Mouse (Mus musculus) R1 (cell line): ENCODE measurements around the gene Cntnap2.

Experiments used
- DNase-seq: peaks from one replicate; pipeline ENCODE4 v3.0.0-alpha.2; 2018; ENCODE audit warnings: low read depth, low spot score

Cntnap2 gene

DNA sequence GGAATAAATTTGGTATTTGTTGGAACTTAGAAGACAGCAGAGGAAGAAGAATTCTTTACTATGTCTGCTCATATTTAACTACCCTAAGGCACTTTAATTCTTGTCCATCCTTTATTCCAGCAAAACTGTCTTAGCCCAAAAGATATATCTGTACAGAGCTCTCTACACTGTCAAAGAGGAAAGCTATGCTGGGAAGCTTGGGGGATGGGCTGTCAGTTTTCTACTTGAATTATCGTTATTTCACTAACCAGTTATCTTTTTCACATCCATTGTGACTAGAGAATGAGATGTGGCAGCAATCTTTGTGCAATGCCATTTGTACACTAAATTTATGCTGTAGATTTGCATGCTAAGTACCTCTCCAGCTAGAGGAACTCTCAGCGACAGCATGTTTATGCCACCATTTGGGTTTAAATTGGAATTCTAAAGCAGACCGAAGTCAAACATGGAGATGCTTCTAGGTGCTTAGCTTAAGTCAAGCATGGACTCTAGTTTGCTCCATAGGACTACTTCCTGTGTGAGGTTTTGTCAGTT lies 268.9 kb downstream of the Cntnap2 start:
- DNase-seq = no peak

DNA sequence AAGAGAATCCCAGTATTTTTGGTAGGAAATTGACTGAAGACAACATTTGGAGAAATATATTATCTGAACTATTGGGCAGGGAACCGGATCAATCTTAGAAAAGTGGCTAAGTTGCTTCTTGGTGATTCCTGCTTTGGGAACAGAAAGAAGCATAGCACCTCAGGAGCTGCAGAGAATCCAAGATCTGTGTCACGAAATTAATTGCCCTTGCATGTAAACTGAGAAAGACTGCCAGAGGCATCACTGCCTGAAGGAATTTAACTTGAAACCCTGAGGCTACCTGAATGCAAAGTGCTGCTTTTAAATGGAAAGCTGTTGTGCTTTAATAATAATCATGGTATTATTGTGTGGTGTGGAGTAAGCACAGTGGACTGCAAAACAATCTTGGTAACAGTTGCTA lies 286.2 kb downstream of the Cntnap2 start:
- DNase-seq = no peak

DNA sequence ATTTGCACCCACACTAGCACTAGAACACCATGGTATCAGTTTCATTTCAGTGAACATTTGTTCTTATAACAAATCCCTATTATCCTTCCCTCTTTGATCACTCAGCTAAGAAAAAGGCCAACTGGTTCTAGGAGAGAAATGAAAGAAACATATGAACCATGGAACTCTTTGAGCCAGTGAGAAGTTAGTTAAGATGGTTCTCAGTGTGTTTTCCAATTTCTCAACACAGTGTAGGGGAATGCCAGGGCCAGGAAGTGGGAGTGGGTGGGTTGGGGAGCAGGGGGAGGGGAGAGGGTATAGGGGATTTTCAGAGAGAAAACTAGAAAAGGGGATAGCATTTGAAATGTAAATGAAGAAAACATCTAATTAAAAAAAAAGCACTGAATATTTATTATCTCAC lies 286.8 kb downstream of the Cntnap2 start:
- no peak for DNase-seq

DNA sequence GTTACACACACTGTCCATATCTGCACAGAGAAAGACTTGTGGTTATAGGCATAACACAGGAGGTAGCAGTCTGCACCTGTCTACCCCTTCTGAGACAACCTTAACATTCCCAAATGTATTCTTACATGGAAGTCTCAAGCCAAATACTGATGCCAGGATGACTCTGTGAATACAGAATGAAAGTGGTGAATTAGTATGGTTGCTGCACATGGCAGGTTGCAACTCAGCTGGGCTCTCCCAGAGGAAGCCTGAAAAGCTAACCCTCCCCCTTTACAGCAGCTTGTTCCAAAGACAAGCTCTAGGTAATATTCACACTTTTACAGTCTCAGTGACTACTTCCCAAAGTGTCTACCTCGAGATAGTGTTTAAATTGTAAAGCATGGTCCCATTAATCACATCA lies 307.3 kb downstream of the Cntnap2 start:
- no peak for DNase-seq

DNA sequence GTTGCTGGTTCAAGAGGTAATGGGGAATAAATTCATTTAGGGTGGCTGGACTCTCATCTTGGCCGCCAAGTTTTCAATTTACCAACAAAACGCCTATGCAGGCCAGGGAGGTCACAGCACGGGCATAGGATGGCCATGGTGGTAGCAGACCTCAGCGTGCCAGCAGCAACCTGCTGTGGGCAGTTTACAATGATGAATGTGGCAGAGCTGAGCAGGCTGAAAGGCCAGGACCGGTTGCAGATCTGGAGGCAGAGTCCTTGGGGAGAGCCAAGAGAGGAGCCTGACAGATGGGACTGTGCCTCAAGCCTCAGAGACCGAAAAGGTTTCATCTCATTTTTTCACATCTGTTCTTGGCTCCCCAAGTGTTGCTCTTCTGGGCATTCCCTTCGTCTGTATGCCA lies 322.0 kb downstream of the Cntnap2 start:
- no peak for DNase-seq

DNA sequence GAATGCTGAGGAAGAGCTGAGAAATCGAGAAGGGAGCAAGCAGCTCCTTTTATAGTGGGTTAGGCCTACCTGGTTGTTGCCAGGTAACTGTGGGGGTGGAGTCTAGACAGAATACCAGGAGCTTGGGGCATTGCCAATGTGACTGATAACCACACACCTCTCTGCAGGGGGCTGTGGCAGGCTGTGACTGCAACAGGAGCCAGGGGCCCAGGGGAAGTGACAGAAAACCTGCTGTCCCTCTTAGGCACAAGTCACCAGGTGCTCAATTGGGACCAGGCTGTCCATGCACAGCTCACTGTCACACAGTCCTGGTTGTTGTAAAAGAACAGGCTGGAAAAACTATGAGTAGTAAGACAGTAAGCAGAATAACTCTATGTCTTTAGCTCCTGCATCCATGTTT lies 329.9 kb downstream of the Cntnap2 start:
- DNase-seq = no peak

DNA sequence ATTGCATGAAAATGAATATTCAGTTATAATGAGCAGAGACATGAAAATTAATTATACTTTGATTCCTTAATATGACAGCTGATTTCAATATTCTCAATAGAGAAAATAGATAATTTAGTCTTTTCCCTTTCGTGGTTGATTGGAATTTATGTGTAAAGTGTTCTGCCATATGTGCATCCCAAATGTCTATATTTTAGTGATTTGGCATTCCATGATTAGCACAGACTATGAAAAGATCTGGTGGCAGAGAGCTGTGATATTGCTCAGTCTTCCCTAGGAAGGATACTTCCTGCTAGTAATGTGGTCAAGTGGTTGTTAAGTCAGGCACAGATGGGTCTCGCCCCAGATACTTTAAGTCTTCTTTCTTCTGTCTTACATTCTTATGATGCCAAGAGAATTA lies 354.5 kb downstream of the Cntnap2 start:
- DNase-seq = no peak

DNA sequence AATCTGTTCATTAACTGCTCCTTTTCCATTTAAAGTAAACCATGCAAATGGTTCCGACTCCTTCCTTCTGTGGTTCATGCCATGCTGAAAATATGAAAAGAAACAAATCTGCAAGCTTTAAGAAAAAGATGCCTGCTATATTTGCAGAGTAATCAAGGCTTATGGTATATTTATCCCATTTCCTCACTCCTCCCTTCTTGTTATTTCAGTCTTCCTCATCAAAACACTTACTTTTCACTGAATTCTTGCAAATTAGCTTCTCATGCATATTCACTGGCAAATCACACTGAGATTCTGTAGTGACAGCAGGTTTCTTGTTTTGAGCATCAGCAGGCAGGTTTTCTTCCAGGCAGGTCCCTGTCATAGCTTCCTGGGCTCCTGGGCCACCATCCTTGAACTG lies 396.3 kb downstream of the Cntnap2 start:
- no peak for DNase-seq

DNA sequence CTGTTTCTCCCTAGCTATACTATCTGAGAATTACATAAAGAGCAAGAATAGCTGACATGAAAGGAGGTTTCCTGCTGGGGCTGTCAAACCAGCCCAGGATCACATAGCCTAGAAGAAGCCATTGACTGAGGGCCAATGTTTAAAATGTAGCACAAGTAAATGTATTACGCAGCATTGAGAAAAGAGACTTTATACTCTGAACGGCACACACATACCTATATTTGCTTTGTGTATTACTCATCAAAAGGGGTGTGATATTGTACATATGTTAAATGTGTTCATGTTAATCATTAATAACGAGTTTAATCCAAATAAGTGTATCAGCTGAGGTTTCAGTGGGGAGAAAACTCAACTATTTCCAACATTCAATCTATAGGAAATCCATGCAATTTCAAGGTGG lies 459.1 kb downstream of the Cntnap2 start:
- no peak for DNase-seq

DNA sequence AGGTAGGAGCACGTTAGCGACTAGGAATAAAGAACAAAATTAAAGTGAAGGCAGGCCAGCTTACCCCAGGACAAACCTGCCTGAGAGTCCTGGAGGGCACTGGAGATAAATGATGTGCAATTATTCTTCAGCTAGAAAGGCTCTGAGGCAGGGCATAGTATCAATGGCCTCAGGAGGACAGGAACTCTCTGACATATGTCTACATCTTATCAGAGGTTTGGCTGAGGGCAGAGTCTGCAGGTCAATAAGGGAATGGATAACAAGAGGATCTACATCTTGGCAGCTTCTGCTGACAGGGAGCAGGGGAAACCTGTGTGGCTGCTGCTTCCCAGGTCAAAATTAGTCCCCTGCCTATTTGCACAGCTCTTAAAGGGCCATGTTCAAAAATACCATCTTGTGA lies 477.8 kb downstream of the Cntnap2 start:
- DNase-seq = no peak

DNA sequence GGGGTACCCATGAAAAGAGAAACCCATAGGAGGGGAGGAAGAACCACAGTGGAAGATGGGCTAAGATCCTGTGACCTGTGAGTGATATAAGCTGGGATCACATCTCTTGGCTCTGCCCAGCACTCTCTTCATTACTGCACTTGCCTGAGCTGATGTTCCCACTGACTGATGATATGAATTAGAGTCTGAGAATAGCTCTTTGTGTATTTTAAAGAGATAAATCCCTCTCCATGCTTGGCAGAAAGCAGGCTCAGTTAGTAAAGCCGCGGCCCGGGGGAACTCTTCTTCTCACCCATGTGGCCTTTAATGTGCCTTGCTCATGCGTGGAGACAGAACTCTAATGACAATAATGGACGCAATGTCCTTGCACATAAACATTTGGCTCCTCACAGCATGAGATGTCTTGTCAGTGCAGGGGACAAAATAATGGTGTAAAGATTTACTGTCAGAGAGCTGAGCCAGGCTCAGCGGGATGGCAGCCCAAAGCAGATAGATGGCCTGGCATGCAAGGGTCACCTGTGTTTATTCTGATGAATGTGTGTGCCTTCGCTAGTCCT lies 485.2 kb downstream of the Cntnap2 start:
- DNase-seq = no peak

DNA sequence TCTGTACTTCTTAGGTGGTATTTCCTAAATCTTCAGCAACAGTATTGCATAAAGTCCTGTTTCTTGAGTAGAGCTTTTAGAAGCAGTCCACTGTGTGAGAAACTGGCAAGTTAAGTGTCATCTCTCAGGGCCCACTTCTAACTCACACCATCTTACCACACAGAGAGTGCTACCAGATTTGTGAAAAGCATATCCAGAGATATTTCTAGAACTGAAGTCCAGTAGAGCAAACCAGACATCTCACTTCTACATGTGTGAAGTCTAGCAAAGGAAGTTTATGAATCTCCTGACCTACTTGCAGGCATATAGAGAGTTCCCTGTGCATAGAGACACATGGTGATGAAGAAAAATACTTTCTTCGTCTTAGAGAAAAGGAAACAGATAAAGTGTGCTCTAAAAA lies 500.6 kb downstream of the Cntnap2 start:
- DNase-seq = no peak

DNA sequence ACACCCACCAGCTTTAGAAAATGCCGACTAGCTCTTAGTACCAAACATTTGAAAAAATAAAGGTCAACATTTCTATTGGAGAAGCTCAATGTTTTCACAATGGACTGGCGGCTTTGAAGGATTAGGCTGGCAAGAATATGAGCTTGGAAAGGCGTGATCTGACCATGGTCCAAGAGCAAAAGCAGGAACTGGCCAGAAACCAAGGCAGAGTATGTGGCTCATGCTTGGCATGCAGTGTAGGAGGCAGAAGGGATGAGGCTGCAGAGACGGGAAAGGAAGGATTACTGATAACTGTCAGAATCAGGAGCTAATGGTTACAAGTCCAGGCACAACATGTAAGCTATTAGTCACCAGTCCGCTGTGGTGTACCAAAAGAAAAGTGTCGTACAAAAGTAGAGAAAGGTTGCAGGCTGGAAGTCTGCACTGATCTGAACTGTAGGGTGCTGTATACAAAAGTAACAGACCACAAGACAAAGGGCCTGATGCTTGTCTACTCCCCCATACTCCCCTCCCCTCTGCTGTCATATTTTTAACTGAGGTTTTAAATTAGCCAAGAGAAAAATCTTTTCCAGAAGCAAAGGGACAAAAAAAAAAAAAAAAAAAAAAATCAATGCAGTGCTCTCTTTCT lies 525.4 kb downstream of the Cntnap2 start:
- no peak for DNase-seq

DNA sequence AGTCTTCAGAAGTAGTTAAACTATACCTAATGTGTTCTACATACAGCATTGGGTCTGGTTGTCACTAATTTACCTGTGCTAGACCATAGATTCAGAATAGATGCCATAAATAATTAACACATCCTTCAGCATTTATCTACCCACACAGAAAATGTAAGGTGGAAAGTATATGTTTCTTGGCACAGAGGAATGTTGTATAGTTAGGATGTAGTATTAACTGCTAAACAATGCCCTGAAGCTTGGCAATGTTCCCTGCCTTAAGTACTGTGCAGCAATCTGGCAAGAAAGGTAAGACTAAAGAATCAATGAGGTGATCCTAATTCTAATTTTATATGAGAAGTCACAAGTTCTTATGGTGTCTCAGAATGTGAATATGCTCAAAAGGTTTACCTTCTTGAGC lies 529.9 kb downstream of the Cntnap2 start:
- no peak for DNase-seq

DNA sequence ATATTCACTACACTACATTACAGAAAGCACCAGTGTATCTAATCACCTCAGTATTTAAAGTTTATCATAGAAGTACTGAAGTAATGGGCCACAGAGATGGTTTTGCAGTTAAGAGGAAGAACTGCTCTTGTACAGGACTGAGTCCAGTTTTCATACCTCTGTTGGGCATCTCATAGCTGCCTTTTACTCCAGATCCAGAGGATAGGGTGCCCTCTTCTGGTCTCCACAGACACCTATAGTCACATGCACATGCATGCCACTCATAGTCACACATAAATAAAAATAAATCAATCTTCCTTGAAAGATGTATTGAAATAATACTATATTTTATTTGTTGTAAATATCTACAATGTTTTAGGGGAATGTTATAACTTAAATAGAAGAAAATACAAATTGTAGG lies 587.9 kb downstream of the Cntnap2 start:
- DNase-seq = no peak

DNA sequence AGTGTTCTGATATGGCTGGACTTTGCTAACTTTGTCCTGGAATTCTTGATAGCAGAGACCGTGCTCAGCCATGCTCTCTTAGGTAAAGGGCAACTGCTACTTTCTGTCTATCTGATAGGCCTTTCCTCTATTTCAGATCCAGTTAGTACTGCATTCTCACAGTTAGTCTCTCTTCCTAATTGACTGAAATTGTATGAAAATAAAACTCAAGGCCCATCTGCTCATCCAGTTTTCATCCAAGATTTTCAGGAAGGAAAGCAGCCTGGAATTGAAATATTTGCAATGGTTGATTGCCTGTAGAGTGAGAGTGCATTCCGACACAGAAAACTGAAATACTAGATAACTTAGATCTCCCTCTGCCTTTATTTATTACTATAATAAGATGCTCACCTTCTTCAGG lies 589.3 kb downstream of the Cntnap2 start:
- DNase-seq = no peak

DNA sequence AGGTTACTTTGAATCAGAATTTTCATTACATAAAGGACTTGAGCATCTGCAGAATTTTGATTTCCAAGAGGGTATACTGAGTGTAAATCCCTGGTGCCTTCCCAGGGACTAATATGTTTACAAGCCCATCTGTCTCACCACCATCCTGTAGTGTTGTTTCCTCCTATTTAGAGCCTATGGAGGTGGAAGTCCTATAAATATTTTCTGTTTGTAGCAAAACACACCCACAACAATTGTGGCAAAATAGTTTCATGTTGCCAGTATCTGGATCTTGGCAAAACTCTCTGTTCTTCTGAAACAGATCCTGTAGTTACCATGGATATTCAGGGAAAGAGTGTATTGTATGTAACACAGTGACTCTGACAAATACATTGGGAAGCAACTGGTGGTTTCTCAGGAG lies 641.1 kb downstream of the Cntnap2 start:
- no peak for DNase-seq

DNA sequence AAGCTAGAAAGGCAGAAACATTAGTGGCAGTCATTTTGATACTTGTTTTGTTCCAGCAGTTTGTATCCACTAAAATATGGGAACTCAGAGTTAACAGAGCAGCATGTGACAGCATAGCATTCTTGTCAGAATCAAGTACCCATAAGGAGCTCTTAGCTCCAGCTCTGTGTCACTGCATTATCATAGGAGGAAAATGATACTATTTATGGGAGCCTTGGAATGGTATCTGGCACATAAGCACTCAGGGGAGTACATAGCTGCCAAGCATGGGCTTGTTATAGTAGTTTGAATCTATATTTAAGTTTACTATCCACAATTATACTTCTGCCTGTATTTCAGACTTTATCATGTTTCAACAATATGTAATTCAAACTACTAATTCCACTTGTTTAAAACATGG lies 732.5 kb downstream of the Cntnap2 start:
- no peak for DNase-seq

DNA sequence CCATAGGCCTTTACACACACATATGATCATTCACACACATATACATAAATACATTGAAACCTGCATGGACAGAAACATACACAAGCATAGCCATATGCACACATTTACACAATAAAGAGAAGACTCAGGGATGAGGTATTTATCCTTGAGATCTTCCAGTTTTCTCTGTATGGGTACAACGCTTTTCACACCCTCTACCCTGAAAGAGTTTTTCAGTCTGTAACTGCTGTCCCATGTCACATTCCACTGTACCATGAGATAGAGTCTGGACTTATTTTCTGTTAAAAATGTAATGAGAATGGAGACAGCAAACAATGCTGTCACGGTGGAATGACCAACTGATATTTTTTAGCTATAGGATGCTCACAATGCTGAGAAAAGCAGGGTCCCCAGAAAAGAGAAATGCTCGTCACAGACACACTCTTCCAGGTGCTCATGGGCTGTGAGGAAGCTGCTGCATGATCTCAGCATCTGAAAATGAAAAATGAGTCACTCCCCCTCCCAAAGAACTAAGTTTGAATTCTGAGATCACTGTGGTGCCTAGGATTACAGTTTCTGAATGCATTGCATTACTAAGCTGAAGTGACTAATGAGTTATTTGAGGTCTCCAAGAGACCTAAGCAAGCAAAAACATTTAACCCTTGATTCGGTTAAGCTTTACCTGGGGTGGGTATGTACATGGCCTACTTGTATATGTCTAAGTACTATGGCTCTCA lies 782.6 kb downstream of the Cntnap2 start:
- DNase-seq = no peak

DNA sequence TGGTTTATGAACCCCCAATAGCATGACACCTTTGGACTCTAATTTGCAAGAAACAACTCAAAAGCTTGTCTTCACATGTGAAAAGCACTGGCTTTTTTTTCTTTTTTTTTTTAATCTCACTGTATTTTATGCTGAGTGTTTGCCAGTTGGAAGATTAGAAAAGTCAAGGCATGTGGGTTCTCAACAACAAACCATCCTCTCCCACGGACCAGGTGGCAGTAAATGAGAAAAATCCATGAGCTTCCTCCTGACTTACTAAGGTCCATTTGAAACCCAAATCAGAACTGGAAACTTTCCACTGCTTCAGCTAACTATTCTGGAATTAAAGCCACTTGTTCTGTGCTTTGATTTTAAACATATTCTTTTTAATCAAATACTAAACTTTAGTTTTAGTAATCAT lies 784.6 kb downstream of the Cntnap2 start:
- no peak for DNase-seq

DNA sequence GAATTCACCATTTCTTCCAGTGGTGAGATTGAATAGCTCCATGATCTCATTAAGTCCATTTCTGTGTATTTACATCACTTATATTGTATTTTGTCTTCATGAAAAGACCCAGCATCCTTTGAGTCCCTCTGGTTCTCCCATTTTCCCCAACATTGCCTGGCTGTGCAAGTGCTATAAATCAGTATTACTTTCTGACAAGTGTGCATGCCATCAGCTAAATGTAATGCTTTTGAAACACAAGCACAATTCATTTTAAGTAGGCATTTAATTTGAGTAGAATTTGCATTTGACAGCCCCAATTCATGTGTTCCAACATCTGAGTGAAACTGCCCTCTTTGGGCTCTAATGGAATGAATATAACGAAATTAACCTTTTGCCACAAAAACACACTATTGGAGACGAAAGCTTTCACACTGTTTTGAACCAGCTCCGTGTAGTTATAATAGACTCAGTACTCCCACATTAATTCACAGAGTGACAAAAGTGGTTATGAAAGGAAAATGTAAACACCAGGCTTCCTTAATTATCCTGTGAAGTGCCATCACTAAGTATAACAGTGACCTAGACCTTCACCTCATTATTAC lies 812.3 kb downstream of the Cntnap2 start:
- no peak for DNase-seq

DNA sequence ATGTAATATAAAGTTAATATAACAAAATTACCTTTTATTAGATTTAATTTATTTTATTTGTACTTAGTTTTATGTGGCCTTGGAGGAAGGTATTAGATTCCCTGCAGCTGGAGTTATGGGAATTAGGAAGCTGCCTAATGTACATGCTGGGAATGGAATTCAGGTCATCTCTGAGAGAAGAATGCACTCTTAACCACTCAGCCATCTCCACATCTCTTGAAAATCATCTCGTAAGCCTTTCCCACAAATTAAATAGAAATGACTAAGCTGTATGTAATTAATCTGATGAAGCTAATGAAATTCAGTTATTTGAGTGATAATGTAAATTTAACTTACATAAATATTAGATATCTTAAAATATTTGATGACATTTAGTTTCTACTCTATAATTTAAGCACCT lies 826.3 kb downstream of the Cntnap2 start:
- DNase-seq = no peak

DNA sequence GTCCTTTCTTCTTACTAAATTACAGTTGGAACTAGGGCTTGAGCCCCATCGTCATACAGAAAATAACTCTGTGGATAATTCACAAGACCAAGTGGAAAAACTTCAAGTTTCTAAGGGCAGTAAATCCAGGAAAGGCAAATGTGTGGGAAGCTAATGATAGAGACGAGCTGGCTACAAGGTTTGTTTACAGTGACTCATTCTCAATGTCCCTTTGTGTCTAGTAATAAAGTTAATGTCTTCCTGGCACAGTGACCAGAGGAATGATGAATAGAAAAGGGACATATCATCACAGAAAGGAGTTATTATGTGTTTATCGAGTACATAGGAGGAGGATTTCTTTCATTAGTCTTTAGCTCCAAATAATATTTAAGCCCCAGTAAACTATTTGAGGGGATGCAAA lies 828.7 kb downstream of the Cntnap2 start:
- no peak for DNase-seq
